Mouse (Mus musculus) hindbrain, postnatal 0 days (tissue): Measurements from ENCODE around the gene Epb41l2. TPM values are rescaled to one million over a fixed set of nuclear protein-coding genes. Genes with fewer than 3 reads are reported as not detected.

Experiments used
- ATAC-seq: fragments of 200-750 bp; cut with Nextera tagmentation; 2 replicates; pipeline ENCODE4 v1.8.0; 2017; ENCODE audit warnings: mild to moderate bottlenecking, moderate TSS enrichment, moderate library complexity
- DNase-seq: peaks from one replicate; pipeline ENCODE4 v3.0.0-alpha.2; 2015; ENCODE audit warnings: low spot score
- H3K27ac ChIP-seq: fragments of 300-500 bp; sonication (generic); 2 replicates; pipeline ENCODE4 v1.5.1; 2014; ENCODE audit warnings: mild to moderate bottlenecking
- H3K27me3 ChIP-seq: fragments of 300-500 bp; sonication (generic); 2 replicates; pipeline ENCODE4 v1.6.1; 2014; ENCODE audit warnings: low read length, mixed read lengths; ENCODE audit not compliant: insufficient read depth
- H3K36me3 ChIP-seq: fragments of 300-500 bp; sonication (generic); 2 replicates; pipeline ENCODE4 v1.6.1; 2014; ENCODE audit warnings: low read length, mixed read lengths; ENCODE audit not compliant: insufficient read depth
- H3K4me1 ChIP-seq: fragments of 300-500 bp; sonication (generic); 2 replicates; pipeline ENCODE4 v1.6.1; 2014; ENCODE audit warnings: antibody characterized with exemption, low read length, mixed read lengths; ENCODE audit not compliant: insufficient read depth
- H3K4me2 ChIP-seq: fragments of 300-500 bp; sonication (generic); 2 replicates; pipeline ENCODE4 v1.6.1; 2014; ENCODE audit warnings: low read depth, mild to moderate bottlenecking, low read length, moderate library complexity, mixed read lengths
- H3K4me3 ChIP-seq: fragments of 300-500 bp; sonication (generic); 2 replicates; pipeline ENCODE4 v1.5.1; 2014; ENCODE audit warnings: low read length
- H3K9ac ChIP-seq: fragments of 300-500 bp; sonication (generic); replicated peaks from 2 replicates; pipeline ENCODE4 v1.6.1; 2014; ENCODE audit warnings: mild to moderate bottlenecking, low read length, moderate library complexity, mixed read lengths
- H3K9me3 ChIP-seq: fragments of 300-500 bp; sonication (generic); 2 replicates; pipeline ENCODE4 v1.6.1; 2016; ENCODE audit warnings: low read length, mixed read lengths
- CTCF ChIP-seq: IDR thresholded peaks from 2 replicates; pipeline ENCODE4 v1.5.1; 2016; ENCODE audit warnings: antibody characterized with exemption, control low read depth, low read depth
- WGBS: fragments of 180-500 bp; shearing (Covaris S2); extraction: QIAGEN DNeasy Blood & Tissue Kit; methylation state at CpG from one replicate; pipeline ENCODE4 v1.1.7; 2014; 5-methylcytosine and 5-hydroxymethylcytosine counted together
- polyA plus RNA-seq: library from polyadenylated mRNA; unstranded; fragments of >200 nt; fragmentation: Nextera tagmentation; extraction: Ambion mirVana; gene quantifications from 2 replicates; pipeline ENCODE4 v1.2.1, GENCODE M21; 2015
- total RNA-seq: library from RNA; depleted of rRNA; stranded (reverse); fragments of >200 nt; gene quantifications from 2 replicates; pipeline ENCODE4 v1.2.3, GENCODE M21; 2014

The Epb41l2 gene
- total and polyA plus RNA-seq, 2 experiments from 2014 or later: 26.0 to 49.6 TPM

DNA sequence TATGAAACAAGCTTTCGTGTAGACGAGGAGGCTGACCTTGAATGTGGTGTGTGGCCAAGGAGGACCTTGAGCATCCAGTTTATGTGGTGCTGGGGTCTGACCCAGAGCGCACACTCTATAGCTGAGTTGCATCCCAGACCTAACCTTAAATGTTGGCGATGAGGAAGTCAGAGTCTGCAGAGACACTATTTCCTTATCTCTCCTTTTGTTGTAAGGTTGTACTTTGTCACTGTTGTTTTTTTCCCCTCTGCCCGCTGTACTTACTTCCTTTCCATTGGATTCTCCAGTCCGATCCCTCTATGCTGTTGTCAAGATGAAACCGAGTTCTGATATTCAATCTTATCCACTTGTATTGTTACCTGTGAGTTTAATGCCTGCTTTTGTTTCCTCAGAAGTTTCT is 5.6 kb downstream of the Epb41l2 start:
- no peaks in the 10 kb centered on the region for H3K36me3 ChIP-seq
- H3K4me2 ChIP-seq: no peak overlapping the region
- no peak overlapping the region for H3K4me3 ChIP-seq
- WGBS: 91% methylated on average over 7 of the region's 7 CpGs
- DNase-seq: no peak
- H3K27me3 ChIP-seq: no peaks in the 10 kb centered on the region
- ATAC-seq: no peak
- H3K27ac ChIP-seq: no peak overlapping the region
- no peak for TF ChIP-seq CTCF
- no peaks in the 10 kb centered on the region for H3K9me3 ChIP-seq
- H3K4me1 ChIP-seq: no peaks in the 10 kb centered on the region
- H3K9ac ChIP-seq: no peak overlapping the region

DNA sequence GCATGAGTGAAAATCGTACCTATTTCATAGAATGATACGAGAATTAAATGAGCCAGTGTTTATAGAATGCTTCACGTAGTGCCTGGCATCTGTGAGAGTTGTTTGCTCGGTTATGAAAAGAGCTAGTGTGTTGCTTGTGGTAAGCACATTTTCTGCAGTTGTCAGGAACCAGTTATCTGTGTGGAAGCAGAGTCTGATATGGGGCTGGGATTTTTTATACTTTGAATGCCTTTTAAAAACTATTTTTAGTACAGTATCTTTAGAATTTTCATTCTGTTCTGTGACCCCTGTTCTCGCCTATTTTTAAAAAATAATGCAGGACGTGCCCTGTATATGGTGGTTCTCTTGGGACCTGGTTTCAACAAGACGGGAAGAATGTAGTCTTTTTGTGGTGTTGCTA is 6.1 kb downstream of the Epb41l2 start:
- no peaks in the 10 kb centered on the region for H3K9me3 ChIP-seq
- no peak for ATAC-seq
- no peaks in the 10 kb centered on the region for H3K4me1 ChIP-seq
- H3K27me3 ChIP-seq: no peaks in the 10 kb centered on the region
- no peak overlapping the region for H3K9ac ChIP-seq
- WGBS: 72% methylated on average over 7 of the region's 7 CpGs
- H3K4me3 ChIP-seq: no peak overlapping the region
- DNase-seq: no peak
- no peak overlapping the region for H3K4me2 ChIP-seq
- H3K36me3 ChIP-seq: no peaks in the 10 kb centered on the region
- no peak overlapping the region for H3K27ac ChIP-seq
- no peak for TF ChIP-seq CTCF

DNA sequence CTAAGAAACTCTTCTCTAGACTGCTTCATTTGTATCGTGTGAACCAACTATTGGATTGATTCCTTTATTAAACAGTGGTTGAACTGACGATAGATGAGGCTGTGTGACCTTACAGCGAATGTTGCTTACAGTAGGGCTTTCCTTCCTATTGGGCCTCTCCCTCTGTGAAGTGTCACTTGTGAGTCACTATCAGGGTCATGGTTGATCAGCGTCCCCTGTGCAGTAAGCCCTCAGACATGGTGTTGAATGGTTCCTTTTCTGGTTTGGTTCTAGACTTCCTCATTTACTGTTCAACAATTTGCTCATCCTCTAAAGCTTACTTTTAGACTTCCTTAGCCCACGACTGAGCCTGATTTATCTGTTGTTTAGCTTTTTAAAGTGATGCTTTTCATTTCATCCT is 7.1 kb downstream of the Epb41l2 start:
- no peak for TF ChIP-seq CTCF
- ATAC-seq (no peak), DNase-seq (no peak)
- Histone ChIP-seq H3K9me3 (no peaks in the 10 kb centered on the region), H3K9ac (no peak overlapping the region), H3K27me3 (no peaks in the 10 kb centered on the region), H3K4me2 (no peak overlapping the region), H3K27ac (no peak overlapping the region), H3K4me1 (no peaks in the 10 kb centered on the region), H3K36me3 (no peaks in the 10 kb centered on the region), H3K4me3 (no peak overlapping the region)
- WGBS: 82% methylated on average over 5 of the region's 5 CpGs

DNA sequence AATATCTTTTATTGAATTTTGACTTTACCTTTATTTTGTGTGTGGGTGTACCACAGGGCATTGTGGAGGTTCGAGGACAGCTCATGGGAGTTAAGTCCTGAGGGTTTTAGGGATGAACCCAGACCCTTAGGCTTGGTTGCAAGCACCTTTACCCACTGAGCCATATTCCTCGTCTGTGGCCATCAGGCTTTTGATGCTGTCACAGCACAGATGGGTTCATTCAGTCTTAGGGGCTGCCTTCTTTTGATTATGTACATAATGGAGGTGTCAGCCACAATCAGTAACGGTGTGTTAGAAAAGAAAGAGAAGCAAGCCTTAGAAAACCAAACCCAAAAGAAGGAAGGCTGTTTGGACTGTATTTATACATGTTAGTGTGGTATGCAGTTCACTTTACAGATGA is 9.3 kb downstream of the Epb41l2 start:
- 46% methylated on average over 3 of the region's 3 CpGs for WGBS
- Histone ChIP-seq H3K4me2 (no peak overlapping the region), H3K4me1 (0 out of 2 replicates have a peak, but pooled peaks cover 4% of the 10 kb centered on the region), H3K27me3 (no peaks in the 10 kb centered on the region), H3K36me3 (no peaks in the 10 kb centered on the region), H3K4me3 (no peak overlapping the region), H3K27ac (no peak overlapping the region), H3K9me3 (no peaks in the 10 kb centered on the region), H3K9ac (no peak overlapping the region)
- DNase-seq (no peak), ATAC-seq (no peak)
- TF ChIP-seq CTCF: no peak

DNA sequence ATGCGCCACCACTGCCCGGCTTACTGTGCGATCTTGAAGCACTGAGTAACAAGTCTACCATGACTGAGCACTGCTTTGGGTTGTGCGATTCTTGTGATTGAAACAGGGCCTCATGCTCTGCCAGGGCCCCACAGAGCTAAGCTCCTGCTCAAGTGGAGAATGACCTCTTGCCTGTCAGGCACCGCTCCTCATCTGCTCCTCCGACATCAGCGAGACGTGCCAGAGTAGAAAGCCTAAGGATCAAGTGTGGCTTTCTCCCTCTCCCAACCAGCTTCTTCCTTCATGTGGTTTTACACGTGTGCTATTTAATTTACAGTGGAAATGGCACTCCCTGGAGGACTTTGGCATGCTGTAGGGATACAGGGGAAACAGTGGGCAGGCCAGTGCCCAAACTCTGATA is 10.1 kb downstream of the Epb41l2 start:
- WGBS: 80% methylated on average over 9 of the region's 9 CpGs
- DNase-seq: no peak
- H3K4me1 ChIP-seq: 0 out of 2 replicates have a peak, but pooled peaks cover 4% of the 10 kb centered on the region
- no peak for ATAC-seq
- H3K4me2 ChIP-seq: no peak overlapping the region
- H3K27me3 ChIP-seq: no peaks in the 10 kb centered on the region
- no peaks in the 10 kb centered on the region for H3K36me3 ChIP-seq
- no peaks in the 10 kb centered on the region for H3K9me3 ChIP-seq
- H3K4me3 ChIP-seq: no peak overlapping the region
- no peak overlapping the region for H3K9ac ChIP-seq
- no peak overlapping the region for H3K27ac ChIP-seq
- no peak for TF ChIP-seq CTCF

DNA sequence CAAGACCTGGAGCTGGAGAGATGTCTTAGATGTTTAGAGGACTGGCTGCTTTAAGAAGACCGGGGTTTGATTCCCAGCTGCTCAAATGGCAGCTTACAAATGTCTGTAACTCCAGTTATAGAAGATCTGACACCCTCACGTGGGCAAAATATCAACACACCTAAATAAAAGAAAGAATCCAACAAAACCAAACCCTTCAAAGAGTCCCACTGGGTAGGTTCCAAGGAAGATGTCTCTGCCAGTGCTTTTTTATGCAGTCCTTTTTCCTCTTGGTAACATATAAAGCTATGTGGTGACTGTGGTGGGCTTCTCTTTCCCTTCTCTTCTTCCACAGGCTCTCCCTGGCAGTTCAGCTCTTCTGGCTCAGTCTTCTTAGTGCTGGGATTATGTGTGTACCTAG is 11.7 kb downstream of the Epb41l2 start:
- 75% methylated on average over 2 of the region's 2 CpGs for WGBS
- Histone ChIP-seq H3K27ac (peak overlapping the region; percentile 26; the same call in 1 of the 2 replicates), H3K4me3 (no peak overlapping the region), H3K4me1 (0 out of 2 replicates have a peak, but pooled peaks cover 4% of the 10 kb centered on the region), H3K4me2 (0 out of 2 replicates have a peak overlapping the region, but pooled peaks have one; percentile 2), H3K9ac (no peak overlapping the region), H3K36me3 (no peaks in the 10 kb centered on the region), H3K27me3 (no peaks in the 10 kb centered on the region), H3K9me3 (no peaks in the 10 kb centered on the region)
- ATAC-seq (no peak), DNase-seq (no peak)
- TF ChIP-seq CTCF: no peak

DNA sequence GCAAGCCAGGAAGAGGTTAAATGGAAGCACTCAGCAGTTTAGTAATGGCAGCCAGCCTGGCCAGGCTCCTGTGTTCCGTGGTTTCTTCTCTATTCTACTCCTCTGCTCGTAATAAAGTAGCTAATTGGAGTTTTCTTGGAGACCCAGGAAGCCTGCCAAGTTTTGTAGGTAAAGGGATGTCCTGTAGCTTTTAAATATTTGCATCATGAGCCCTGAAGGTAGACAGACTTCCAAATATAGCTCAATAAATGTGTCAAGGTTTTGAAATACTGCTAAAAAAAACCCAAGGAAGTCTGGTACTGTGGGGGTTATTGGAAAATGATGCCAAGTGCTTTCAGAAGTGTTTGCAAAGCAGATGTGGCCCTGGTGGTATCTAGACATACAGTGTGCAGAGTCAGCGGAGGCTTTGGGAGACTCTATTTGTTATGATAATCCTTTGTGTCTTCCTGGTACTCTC is 12.3 kb downstream of the Epb41l2 start:
- WGBS: 17% methylated on average over 3 of the region's 3 CpGs
- no peak overlapping the region for H3K9ac ChIP-seq
- TF ChIP-seq CTCF: no peak
- H3K4me2 ChIP-seq: peak overlapping the region; percentile 2; the same call in 1 of the 2 replicates
- H3K9me3 ChIP-seq: no peaks in the 10 kb centered on the region
- DNase-seq (peak; percentile 20), ATAC-seq (no peak)
- H3K27me3 ChIP-seq: no peaks in the 10 kb centered on the region
- no peak overlapping the region for H3K4me3 ChIP-seq
- H3K4me1 ChIP-seq: 0 out of 2 replicates have a peak, but pooled peaks cover 4% of the 10 kb centered on the region
- no peaks in the 10 kb centered on the region for H3K36me3 ChIP-seq
- no peak overlapping the region for H3K27ac ChIP-seq
